Mouse (Mus musculus) urinary bladder, postnatal 25 days (tissue): ENCODE results near the gene Myo1b.

Experiments
- DNase-seq: peaks from one replicate; pipeline ENCODE4 v3.0.0; 2022; ENCODE audit warnings: low spot score

Myo1b gene

DNA sequence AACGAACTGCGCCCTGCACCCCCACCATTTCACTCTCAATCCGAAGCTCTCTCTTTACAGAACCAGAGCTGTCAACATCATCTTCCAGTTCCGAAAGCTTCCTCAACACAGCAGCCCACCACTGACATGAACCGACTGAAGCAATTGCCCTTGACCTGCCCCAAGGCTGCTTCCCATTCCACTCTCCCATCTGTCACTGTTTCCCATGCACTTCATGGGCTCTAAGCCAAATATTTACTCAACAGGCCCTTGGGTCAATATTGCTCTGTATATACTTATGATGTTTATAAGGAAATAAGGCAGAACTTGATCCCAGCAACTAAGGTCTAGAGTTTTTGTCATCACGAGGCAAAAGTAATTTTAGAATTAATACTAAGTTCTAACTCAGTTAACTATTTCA is 133.8 kb downstream of the Myo1b start:
- DNase-seq = no peak

- no peak for DNase-seq
Measured at GRCm38 (mm10) chr1:51780357-51780756, 135.5 kb downstream of the Myo1b start.

DNA sequence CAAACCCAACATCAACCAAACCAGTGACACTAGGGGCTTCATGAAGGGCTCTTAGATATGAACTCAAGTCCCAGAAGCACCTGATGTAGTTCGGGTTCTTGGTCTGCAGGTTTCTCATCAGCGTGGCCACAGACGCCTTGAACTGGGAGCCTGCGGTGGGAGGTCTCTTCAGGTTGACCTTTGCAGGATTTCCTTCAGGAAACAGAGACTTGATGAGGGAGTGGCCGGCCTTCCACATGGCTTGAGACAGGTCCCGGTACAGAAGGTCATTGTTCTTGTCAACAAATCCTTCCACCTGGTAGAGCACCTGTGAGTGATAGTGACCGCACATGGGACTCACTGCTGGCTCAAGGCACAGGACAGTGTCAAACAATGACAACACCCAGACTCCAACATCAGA is 137.6 kb downstream of the Myo1b start:
- no peak for DNase-seq

DNA sequence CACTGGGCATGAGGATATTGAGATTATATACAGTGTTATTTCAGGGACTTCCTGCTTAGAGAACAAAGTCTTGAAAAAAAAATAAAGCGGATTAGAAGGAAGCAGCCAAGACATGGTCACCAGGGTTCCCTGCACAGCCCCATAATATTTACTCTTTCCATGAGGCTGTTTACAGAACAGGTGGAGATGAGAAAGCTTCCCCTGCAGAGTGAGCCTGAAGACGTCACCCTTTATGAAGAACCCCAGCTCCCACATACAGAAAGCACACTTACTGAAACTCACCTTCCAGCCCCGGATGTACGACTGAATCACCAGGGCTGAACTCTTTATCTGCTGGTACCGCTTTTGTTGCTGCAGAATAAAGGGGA is 145.4 kb downstream of the Myo1b start:
- no peak for DNase-seq

DNA sequence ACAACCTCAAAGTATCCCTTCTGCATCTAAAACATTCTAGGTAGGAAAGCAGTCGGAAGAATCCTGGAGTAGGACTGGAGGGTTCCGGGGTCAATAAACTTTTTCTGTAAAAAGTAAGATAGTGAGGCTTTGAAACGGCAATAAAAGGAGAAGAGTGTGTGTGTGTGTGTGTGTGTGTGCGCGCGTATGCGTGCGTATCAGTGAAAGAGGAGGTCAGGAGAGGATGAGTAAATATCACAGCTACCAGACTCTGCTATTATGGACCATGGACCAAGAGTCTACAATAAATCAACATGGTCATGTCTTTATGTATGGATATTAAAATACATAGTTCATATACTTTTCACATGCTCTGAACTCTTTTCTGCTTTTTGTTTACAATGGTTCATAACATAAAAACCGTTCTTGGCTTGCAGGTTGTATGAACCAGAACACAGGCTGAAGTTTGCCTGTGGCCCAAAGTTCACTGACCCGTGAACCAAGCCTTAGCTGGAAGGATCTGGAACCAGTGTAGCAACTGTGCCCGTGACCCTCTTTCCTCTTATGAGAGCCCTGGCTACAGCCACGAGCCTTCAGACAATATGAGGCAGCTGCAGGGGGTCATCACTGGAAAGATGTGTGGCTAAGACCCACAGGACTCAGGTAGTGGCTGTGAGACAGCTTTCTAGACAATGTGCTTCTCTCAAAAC is 145.9 kb downstream of the Myo1b start:
- DNase-seq = no peak

DNA sequence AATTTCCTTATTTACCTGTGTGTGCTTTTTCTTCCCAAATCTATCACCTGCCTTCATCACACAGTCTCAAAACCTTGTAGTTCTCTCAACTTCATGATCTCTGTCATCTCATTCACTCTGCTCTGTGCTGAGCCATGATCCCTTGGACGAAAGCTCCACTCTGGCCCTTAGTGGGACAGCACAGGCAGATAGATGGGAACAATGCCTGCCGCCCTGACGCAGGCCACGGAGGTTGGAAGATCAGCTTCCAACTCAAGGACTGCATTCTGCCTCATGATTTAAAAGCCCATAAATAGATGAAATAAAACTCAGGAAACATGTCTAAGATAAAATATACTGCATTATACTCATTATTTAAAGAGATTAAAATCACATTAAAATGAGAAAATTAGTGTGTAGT is 149.6 kb downstream of the Myo1b start:
- no peak for DNase-seq

- no peak for DNase-seq
Measured at GRCm38 (mm10) chr1:51765156-51765555, 150.7 kb downstream of the Myo1b start.

DNA sequence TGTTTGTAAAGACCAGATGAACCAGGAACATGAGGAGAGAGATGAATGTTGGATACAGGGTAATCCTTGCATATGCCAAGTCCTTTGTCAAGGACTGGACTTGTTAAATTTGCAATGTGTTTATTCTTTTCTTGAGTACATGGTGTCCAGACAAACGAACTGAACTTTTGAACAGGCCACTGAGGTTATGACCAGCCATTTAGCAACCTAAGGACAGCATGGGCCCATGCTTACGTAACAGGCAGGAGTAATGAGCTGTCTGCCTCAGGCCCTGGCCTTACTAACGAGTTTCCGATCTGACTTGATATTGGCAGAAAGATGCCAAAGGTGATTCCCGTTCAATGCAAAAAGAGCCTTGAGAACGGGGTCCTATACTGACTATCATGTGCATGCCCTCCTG is 156.2 kb downstream of the Myo1b start:
- DNase-seq = no peak

DNA sequence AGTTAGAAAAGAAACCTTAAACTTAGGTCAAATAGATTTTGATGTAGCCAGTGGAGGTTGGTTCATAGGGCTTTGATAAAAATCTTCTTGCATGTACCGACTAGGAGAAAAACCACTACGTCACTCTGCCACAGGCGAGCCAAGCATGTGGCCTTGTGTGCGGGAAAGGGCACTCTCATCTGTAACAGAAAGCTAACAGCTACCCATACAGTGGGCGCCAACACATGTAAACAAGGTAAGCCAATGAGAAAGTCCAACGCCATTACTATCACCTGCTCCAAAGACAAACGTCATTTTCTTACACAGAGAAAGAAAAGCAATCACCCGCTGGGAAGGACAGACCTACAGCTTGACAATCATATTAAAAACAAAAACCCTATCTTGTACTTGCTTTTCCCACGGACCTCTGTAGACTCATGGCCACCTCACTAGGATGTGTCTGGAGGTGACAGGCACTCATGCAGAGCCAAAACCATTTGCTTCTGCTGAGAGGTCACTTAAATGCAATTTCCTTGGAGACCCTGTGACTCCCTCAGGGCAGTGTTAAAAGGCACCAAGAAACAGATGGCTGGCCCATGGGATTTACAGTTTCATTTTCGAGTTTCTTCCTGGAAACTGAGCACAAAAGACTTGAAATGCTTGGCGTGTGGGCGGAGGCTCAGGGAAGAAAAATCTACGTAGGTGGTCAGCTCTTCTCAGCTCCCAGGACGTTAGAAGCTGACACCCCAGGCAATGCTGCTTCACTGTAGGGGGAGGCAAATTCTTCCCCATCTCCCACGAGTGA is 157.4 kb downstream of the Myo1b start:
- no peak for DNase-seq

DNA sequence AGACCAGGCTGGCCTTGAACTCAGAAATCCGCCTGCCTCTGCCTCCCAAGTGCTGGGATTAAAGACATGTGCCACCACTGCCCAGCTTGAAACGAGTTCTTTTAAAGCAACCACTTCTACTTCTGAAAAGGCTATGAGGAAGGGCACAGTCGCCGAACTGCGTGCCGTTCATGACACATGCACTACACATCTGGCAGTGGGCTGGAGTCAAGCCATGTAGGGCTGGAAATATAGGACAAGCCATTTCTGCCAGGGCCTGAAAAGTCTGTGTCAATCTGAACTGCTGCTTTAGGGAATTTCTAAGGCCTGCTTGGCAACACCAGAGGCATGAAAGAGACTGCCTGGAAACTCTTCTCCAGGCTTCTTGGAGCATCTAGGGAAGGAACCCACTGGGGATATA is 162.2 kb downstream of the Myo1b start:
- no peak for DNase-seq

DNA sequence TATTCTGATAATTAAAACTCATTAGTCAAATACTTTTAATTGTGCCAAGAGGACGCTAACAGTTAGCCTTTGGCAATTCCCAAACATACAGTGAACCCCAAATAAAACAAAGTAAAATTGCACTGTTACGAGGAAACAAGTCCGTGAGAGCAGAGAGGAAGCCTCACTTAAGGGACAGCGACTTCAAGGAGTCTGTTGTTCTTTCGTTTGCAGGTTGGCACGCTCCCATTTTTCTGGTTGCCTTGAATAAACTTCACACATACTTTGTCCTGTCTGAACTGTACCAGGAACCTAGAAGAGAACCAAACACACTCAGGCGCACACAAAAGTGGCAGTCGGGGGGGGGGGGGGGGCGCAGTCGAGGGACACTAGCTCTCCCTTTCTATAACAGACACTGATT is 164.9 kb downstream of the Myo1b start:
- no peak for DNase-seq

GRCm38 (mm10) chr1:51748306-51748705 is 167.6 kb downstream of the Myo1b start:
- no peak for DNase-seq

- DNase-seq = no peak
Measured at GRCm38 (mm10) chr1:51747494-51747893, 168.4 kb downstream of the Myo1b start.

DNA sequence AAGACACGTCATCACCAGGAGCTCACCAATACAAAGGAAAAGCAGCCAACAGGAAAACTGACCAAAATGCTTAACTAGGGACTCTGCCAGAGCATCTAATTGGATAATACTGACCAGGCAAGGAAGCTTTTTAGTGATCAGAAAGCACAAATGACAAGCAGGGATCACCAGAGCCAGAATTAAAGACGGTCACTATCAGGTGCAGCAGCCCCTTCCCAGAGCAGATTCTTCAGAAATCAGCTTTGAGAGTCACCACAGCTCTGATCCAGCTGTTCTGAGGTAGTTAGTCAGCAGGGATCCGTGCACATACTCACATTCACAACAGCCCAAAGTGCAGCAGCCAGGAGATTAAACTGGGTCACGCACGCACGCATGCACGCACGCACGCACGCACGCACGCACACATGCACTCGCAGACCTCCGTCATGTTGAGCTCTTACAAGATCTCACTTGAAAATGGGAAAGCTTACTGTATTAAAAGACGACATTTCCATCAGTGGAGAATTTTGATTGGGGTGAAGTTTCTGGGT is 169.1 kb downstream of the Myo1b start:
- DNase-seq = no peak

DNA sequence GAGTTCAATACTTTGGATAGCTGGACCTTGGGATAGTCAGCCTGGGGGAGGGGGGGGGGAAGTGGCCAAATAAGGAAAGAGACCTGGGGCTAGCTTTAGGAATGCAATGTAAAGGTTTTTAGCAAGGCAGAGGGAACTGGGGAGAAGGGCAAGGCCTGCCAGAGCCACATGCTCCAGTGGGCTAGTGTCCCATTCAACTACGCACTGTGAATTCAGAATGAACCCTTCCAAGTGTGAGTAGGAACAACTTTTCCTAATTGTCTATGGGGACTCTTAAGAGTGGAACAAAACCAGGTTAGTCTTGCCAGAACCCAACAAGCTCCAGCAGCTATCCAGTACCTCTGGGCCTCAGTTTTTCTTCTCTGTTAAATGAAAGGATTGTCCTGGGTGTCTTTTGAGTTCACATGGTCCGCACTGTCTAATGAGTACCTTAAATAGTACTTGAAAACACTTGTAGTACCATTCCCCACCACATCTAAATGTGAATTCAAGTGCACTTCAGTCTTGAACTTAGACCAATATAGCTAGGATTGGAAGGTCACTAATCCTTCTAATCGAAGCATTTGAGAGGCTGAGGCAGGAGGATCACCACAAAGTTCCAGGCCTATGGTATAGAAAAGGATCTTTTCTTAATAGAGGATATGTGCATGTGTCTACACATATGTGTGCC is 172.0 kb downstream of the Myo1b start:
- DNase-seq = no peak

DNA sequence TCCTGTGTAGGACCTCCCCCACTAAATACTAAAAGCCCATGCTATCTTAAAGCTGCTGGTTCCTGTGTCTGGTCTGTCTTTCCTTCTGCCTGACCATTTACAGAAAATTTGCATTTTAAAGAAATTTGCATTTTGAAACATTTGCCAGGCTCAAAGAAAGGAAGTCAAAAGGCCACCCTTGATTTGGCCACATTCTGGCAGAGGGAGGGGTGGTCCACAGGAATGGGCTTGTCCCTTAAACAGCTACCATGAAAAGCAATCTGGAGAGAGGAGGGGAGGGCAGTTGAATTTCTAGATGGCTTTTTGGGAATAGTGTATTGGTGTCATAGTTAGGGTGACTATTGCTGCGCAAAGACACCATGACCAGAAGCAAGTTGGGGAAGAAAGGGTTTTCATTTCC is 173.3 kb downstream of the Myo1b start:
- no peak for DNase-seq

- DNase-seq = no peak
Measured at GRCm38 (mm10) chr1:51740626-51741231, 175.1 kb downstream of the Myo1b start.

GRCm38 (mm10) chr1:51739252-51739852 is 176.5 kb downstream of the Myo1b start:
- no peak for DNase-seq

DNA sequence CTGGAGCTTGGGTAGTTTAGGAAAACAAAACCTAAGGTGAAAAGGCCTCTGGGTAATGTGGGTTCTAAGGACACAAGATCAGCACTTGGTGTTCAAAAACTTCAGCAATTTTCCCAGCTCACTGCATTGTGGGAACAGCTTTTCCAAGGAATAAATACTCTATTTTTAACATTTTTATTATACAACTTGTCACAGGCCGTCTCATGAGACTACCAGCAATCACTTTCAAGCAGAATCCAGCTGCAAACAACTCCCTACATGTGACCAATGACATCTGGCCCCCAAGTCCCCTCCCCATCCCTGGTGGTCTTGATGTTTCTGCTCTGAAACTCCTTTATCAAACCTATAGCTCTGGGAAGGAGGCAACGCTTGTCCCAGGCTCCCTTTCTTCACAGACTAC is 179.0 kb downstream of the Myo1b start:
- DNase-seq = no peak

DNA sequence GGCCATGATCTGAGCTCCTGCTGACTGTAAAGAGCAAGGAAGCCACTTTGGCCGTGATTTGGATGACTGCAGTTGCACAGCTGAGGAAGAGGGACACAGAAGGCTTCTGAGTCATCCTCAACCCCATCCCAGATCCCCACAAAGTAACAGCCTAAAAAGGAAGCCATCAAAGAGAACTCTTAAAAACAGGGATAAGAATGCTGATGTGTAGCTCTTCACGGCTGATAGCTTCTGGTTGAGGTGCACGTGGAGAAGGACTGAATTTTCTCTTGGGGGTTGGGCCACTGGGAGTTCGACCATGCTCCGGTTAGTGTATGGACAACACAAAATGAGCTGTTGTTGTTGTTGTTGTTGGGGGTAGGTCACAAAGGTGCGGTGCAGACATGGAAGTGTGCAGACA is 181.2 kb downstream of the Myo1b start:
- no peak for DNase-seq

GRCm38 (mm10) chr1:51729407-51729806 is 186.5 kb downstream of the Myo1b start:
- no peak for DNase-seq

GRCm38 (mm10) chr1:51728816-51729215 is 187.1 kb downstream of the Myo1b start:
- DNase-seq = no peak
